Mouse (Mus musculus): ENCODE data around the gene Cela2a.

Gene Cela2a

GRCm38 (mm10) chr4:141804105-141804504 lies 21.9 kb downstream of the Cela2a start:
- DNase-seq (ENCODE audit: low read depth, low spot score), result no peak

GRCm38 (mm10) chr4:141797545-141797944 lies 28.4 kb downstream of the Cela2a start:
- DNase-seq (ENCODE audit: low read depth, low spot score), result no peak

- no peak for DNase-seq (ENCODE audit: low read depth, low spot score)
Measured at GRCm38 (mm10) chr4:141796954-141797353, 29.0 kb downstream of the Cela2a start.

- no peak for DNase-seq (ENCODE audit: low read depth, low spot score)
Measured at GRCm38 (mm10) chr4:141796356-141796755, 29.6 kb downstream of the Cela2a start.

- DNase-seq (ENCODE audit: low read depth, low spot score), result no peak
Measured at GRCm38 (mm10) chr4:141794152-141794535, 31.8 kb downstream of the Cela2a start.

GRCm38 (mm10) chr4:141793282-141794151 lies 32.4 kb downstream of the Cela2a start, which contains the start of gene Casp9:
Casp9 (plus strand) TSS chr4:141793612.
- peak; percentile 99 for DNase-seq (ENCODE audit: low read depth, low spot score)

- DNase-seq (ENCODE audit: low read depth, low spot score), result no peak
Measured at GRCm38 (mm10) chr4:141792554-141793281, 33.2 kb downstream of the Cela2a start.

- no peak for DNase-seq (ENCODE audit: low read depth, low spot score)
Measured at GRCm38 (mm10) chr4:141791951-141792350, 34.0 kb downstream of the Cela2a start.

GRCm38 (mm10) chr4:141791486-141791885 lies 34.5 kb downstream of the Cela2a start:
- DNase-seq (ENCODE audit: low read depth, low spot score), result no peak

GRCm38 (mm10) chr4:141790524-141790990 lies 35.4 kb downstream of the Cela2a start, which contains the start of gene Dnajc16:
Dnajc16 (minus strand) TSS chr4:141790931.
- DNase-seq (ENCODE audit: low read depth, low spot score), result peak; percentile 100

GRCm38 (mm10) chr4:141789564-141790218 lies 36.3 kb downstream of the Cela2a start:
- no peak for DNase-seq (ENCODE audit: low read depth, low spot score)

GRCm38 (mm10) chr4:141787462-141787861 lies 38.5 kb downstream of the Cela2a start:
- no peak for DNase-seq (ENCODE audit: low read depth, low spot score)

- DNase-seq (ENCODE audit: low read depth, low spot score), result no peak
Measured at GRCm38 (mm10) chr4:141787046-141787445, 38.9 kb downstream of the Cela2a start.

GRCm38 (mm10) chr4:141786141-141786540 lies 39.8 kb downstream of the Cela2a start:
- no peak for DNase-seq (ENCODE audit: low read depth, low spot score)

- DNase-seq (ENCODE audit: low read depth, low spot score), result no peak
Measured at GRCm38 (mm10) chr4:141784835-141785234, 41.1 kb downstream of the Cela2a start.

- no peak for DNase-seq (ENCODE audit: low read depth, low spot score)
Measured at GRCm38 (mm10) chr4:141781201-141781985, 44.6 kb downstream of the Cela2a start.

- no peak for DNase-seq (ENCODE audit: low read depth, low spot score)
Measured at GRCm38 (mm10) chr4:141779828-141780227, 46.1 kb downstream of the Cela2a start.

- peak; percentile 44 for DNase-seq (ENCODE audit: low read depth, low spot score)
Measured at GRCm38 (mm10) chr4:141773019-141773418, 52.9 kb downstream of the Cela2a start.

- no peak for DNase-seq (ENCODE audit: low read depth, low spot score)
Measured at GRCm38 (mm10) chr4:141771823-141772222, 54.1 kb downstream of the Cela2a start.

- DNase-seq (ENCODE audit: low read depth, low spot score), result no peak
Measured at GRCm38 (mm10) chr4:141769501-141770160, 56.3 kb downstream of the Cela2a start.

Data from R1 (cell line).